Mouse (Mus musculus): ENCODE results near the gene Ddx27.

DNA sequence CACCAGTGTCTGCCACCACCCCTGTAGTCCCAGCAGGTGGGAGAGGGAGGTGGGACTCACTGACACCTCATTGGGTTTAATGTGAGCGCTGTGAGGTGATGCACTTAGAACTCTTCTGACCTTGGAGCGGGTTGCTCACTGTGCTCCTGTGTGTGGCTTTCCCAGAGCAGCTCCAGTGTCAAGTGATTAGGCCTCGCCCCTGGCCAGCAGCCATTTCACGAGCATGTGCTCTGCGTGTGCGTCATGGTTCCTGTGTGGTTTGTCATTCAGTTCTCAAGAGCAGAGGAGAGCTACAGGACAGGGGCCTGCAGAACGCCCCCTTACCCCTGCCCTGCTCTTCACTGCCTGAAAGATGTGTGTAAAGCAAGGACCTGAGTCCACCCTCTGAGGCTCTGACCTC is 13.6 kb downstream of the Ddx27 start:
- TF ChIP-seq CTCF (IDR thresholded peaks at IDR 0.05; ENCODE audit: borderline replicate concordance, insufficient read depth, low read depth, low read length) (no peak), POLR2A (IDR thresholded peaks at IDR 0.05; ENCODE audit: borderline replicate concordance, insufficient read depth, low read length) (no peak)

All from cerebellum, adult 2 months (tissue).